In genomic region chr8:113725331-113725730, GRCm38 (mm10) we compare ENCODE assay signal across 23 mouse cellular contexts.
A peak's percentile ranks its signal among the peaks of the same experiment; 100 is the strongest.
DNase-seq lines count a peak whose midpoint lies in the region; ATAC-seq and TF ChIP-seq lines count a peak whose summit lies in the region.
"Had no signal": no experiment of that assay in that cellular context is flagged by ENCODE, and none has a peak within 500 bp of the region (broad histone marks: within the 10 kb centered on the region; RNA-seq: fewer than 3 reads in every experiment).

No protein-coding gene starts in this region.

- no peak for TF ChIP-seq CTCF in kidney, postnatal 0 days (IDR thresholded peaks at IDR 0.05; ENCODE audit: low read depth)
- TF ChIP-seq CTCF in kidney, adult 2 months (conservative IDR thresholded peaks at IDR 0.05; ENCODE audit: insufficient read depth, insufficient read length, low read depth, low read length): no peak
- no peak for TF ChIP-seq CTCF in lung, embryonic 14.5 days (IDR thresholded peaks at IDR 0.05; ENCODE audit: low read depth)

- no peak overlapping the region for H3K9ac ChIP-seq in embryonic facial prominence, embryonic 14.5 days (ENCODE audit: low read depth, low read length)
- no peak overlapping the region for H3K9ac ChIP-seq in kidney, postnatal 0 days (ENCODE audit: low read depth, low read length)
- no peak overlapping the region for H3K9ac ChIP-seq in lung, embryonic 14.5 days
- H3K9ac ChIP-seq in limb, embryonic 14.5 days (ENCODE audit: low read depth, low read length, severe bottlenecking): no peak overlapping the region
- H3K9ac ChIP-seq: embryonic facial prominence, embryonic 13.5 days; forebrain, embryonic 15.5 days; forebrain, postnatal 0 days had no signal

- ATAC-seq in embryonic facial prominence, embryonic 14.5 days (ENCODE audit: low read depth): no peak
- ATAC-seq in kidney, postnatal 0 days (replicated peaks; ENCODE audit: low FRiP score, low read depth): no peak
- ATAC-seq in lung, embryonic 14.5 days (ENCODE audit: insufficient read depth): peak; percentile 42; the same call in 1 of the 2 replicates
- no peak for ATAC-seq in limb, embryonic 14.5 days (ENCODE audit: low FRiP score, low read depth)
- ATAC-seq: CD4-positive, CD25-positive, alpha-beta regulatory T cell, adult 4 months; forebrain, embryonic 15.5 days; forebrain, postnatal 0 days had no signal

- H3K4me1 ChIP-seq in embryonic facial prominence, embryonic 14.5 days (ENCODE audit: control insufficient read depth, insufficient read depth, low read length): peaks cover 20% of the 10 kb centered on the region; the same call in 1 of the 2 replicates
- H3K4me1 ChIP-seq in embryonic facial prominence, embryonic 10.5 days: peaks cover 19% of the 10 kb centered on the region
- 0 out of 2 replicates have a peak, but pooled peaks cover 2% of the 10 kb centered on the region for H3K4me1 ChIP-seq in kidney, postnatal 0 days (replicated peaks; ENCODE audit: insufficient read depth, low read length)
- no peaks in the 10 kb centered on the region for H3K4me1 ChIP-seq in kidney, adult 2 months (ENCODE audit: control insufficient read depth, insufficient read depth, low read length)
- H3K4me1 ChIP-seq in lung, embryonic 14.5 days (ENCODE audit: insufficient read depth): peaks cover 5% of the 10 kb centered on the region; the same call in 1 of the 2 replicates
- peaks cover 17% of the 10 kb centered on the region; the same call in 1 of the 2 replicates for H3K4me1 ChIP-seq in limb, embryonic 14.5 days (ENCODE audit: control insufficient read depth, insufficient read depth, low read length)

- no peak overlapping the region for H3K4me3 ChIP-seq in embryonic facial prominence, embryonic 14.5 days (ENCODE audit: low read depth, low read length)
- H3K4me3 ChIP-seq in embryonic facial prominence, embryonic 10.5 days: no peak overlapping the region
- no peak overlapping the region for H3K4me3 ChIP-seq in kidney, postnatal 0 days (replicated peaks; ENCODE audit: low read depth, low read length)
- no peak overlapping the region for H3K4me3 ChIP-seq in kidney, adult 2 months (ENCODE audit: insufficient read depth, low read depth, low read length)
- no peak overlapping the region for H3K4me3 ChIP-seq in lung, embryonic 14.5 days (ENCODE audit: low read depth, low read length)
- H3K4me3 ChIP-seq in limb, embryonic 14.5 days (replicated peaks; ENCODE audit: low read length): no peak overlapping the region
- H3K4me3 ChIP-seq: embryonic facial prominence, embryonic 13.5 days; forebrain, embryonic 15.5 days had no signal

- H3K36me3 ChIP-seq in embryonic facial prominence, embryonic 14.5 days (ENCODE audit: control insufficient read depth, insufficient read depth, low read length): no peaks in the 10 kb centered on the region
- H3K36me3 ChIP-seq in embryonic facial prominence, embryonic 10.5 days (replicated peaks): no peaks in the 10 kb centered on the region
- H3K36me3 ChIP-seq in kidney, postnatal 0 days (ENCODE audit: insufficient read depth, low read length): no peaks in the 10 kb centered on the region
- H3K36me3 ChIP-seq in kidney, adult 2 months (ENCODE audit: control insufficient read depth, insufficient read depth, low read length): no peaks in the 10 kb centered on the region
- no peaks in the 10 kb centered on the region for H3K36me3 ChIP-seq in lung, embryonic 14.5 days (ENCODE audit: insufficient read depth)
- H3K36me3 ChIP-seq in limb, embryonic 14.5 days (ENCODE audit: control insufficient read depth, insufficient read depth, low read length): no peaks in the 10 kb centered on the region
- H3K36me3 ChIP-seq: embryonic facial prominence, embryonic 13.5 days; forebrain, embryonic 15.5 days; G1E had no signal

- no peak overlapping the region for H3K4me2 ChIP-seq in embryonic facial prominence, embryonic 14.5 days (ENCODE audit: low read depth, low read length)
- H3K4me2 ChIP-seq in kidney, postnatal 0 days (ENCODE audit: low read length): no peak overlapping the region
- no peak overlapping the region for H3K4me2 ChIP-seq in lung, embryonic 14.5 days
- peak overlapping the region; percentile 19; the same call in 1 of the 2 replicates for H3K4me2 ChIP-seq in limb, embryonic 14.5 days (replicated peaks; ENCODE audit: low read depth, low read length, severe bottlenecking)
- H3K4me2 ChIP-seq: embryonic facial prominence, embryonic 13.5 days; forebrain, embryonic 15.5 days had no signal

- no peaks in the 10 kb centered on the region for H3K9me3 ChIP-seq in embryonic facial prominence, embryonic 14.5 days (ENCODE audit: control insufficient read depth, low read length)
- H3K9me3 ChIP-seq in embryonic facial prominence, embryonic 10.5 days: no peaks in the 10 kb centered on the region
- no peaks in the 10 kb centered on the region for H3K9me3 ChIP-seq in kidney, postnatal 0 days (replicated peaks; ENCODE audit: low read length)
- no peaks in the 10 kb centered on the region for H3K9me3 ChIP-seq in lung, embryonic 14.5 days (ENCODE audit: low read depth, low read length)
- H3K9me3 ChIP-seq in limb, embryonic 14.5 days (ENCODE audit: control insufficient read depth, low read length): no peaks in the 10 kb centered on the region; the same call in 1 of the 2 replicates
- H3K9me3 ChIP-seq: embryonic facial prominence, embryonic 13.5 days; forebrain, embryonic 15.5 days had no signal

- WGBS in embryonic facial prominence, embryonic 14.5 days: 42% methylated on average over 8 of the region's 8 CpGs
- WGBS in embryonic facial prominence, embryonic 10.5 days: 84% methylated on average over 8 of the region's 8 CpGs
- WGBS in kidney, postnatal 0 days: 53% methylated on average over 8 of the region's 8 CpGs
- 65% methylated on average over 8 of the region's 8 CpGs for WGBS in kidney, adult 2 months
- WGBS in lung, embryonic 14.5 days: 34% methylated on average over 8 of the region's 8 CpGs
- 30% methylated on average over 8 of the region's 8 CpGs for WGBS in limb, embryonic 14.5 days

- H3K27ac ChIP-seq in embryonic facial prominence, embryonic 14.5 days (replicated peaks; ENCODE audit: low read depth, low read length): no peak overlapping the region
- no peak overlapping the region for H3K27ac ChIP-seq in embryonic facial prominence, embryonic 10.5 days (replicated peaks)
- no peak overlapping the region for H3K27ac ChIP-seq in kidney, postnatal 0 days
- H3K27ac ChIP-seq in kidney, adult 2 months (ENCODE audit: insufficient read depth, low read depth, low read length): no peak overlapping the region
- H3K27ac ChIP-seq in lung, embryonic 14.5 days (ENCODE audit: low read depth): no peak overlapping the region
- no peak overlapping the region for H3K27ac ChIP-seq in limb, embryonic 14.5 days (replicated peaks; ENCODE audit: low read depth, low read length)
- H3K27ac ChIP-seq: forebrain, embryonic 15.5 days had no signal

- TF ChIP-seq POLR2A in kidney, adult 2 months (IDR thresholded peaks at IDR 0.05; ENCODE audit: low read depth, low read length): no peak
- TF ChIP-seq POLR2A in limb, embryonic 14.5 days (IDR thresholded peaks at IDR 0.05; ENCODE audit: borderline replicate concordance, extremely low read depth, insufficient read depth, insufficient read length): no peak

- peak; percentile 56 for DNase-seq in embryonic facial prominence, embryonic 14.5 days (ENCODE audit: low spot score)
- DNase-seq in embryonic facial prominence, embryonic 10.5 days (ENCODE audit: low spot score): no peak
- peak; percentile 10 for DNase-seq in kidney, postnatal 0 days (ENCODE audit: low spot score)
- no peak for DNase-seq in kidney, adult 2 months
- peak; percentile 41 for DNase-seq in lung, embryonic 14.5 days
- no peak for DNase-seq in lung, postnatal 25 days (ENCODE audit: low spot score)
- DNase-seq in limb, embryonic 14.5 days (ENCODE audit: low spot score): peak; percentile 59
- DNase-seq in gastrocnemius, postnatal 4 days (ENCODE audit: low spot score in 2 of 2): no peak
- DNase-seq: adrenal gland, adult 2 months; adrenal gland, postnatal 10 days; adrenal gland, postnatal 25 days; B cell, adult 2 months; cerebellum, adult 11-12 months; cerebellum, adult 2 months; cerebellum, adult 9-10 months; cerebellum, postnatal 10 days; cerebellum, postnatal 25 days; forebrain, postnatal 0 days had no signal

- H3K27me3 ChIP-seq in embryonic facial prominence, embryonic 14.5 days (replicated peaks; ENCODE audit: control insufficient read depth, insufficient read depth, low read length): no peaks in the 10 kb centered on the region; the same call in 1 of the 2 replicates
- H3K27me3 ChIP-seq in embryonic facial prominence, embryonic 10.5 days (replicated peaks; ENCODE audit: low read depth, poor library complexity, severe bottlenecking): no peaks in the 10 kb centered on the region
- no peaks in the 10 kb centered on the region for H3K27me3 ChIP-seq in kidney, postnatal 0 days (ENCODE audit: insufficient read depth, low read length)
- H3K27me3 ChIP-seq in kidney, adult 2 months (replicated peaks; ENCODE audit: control insufficient read depth, insufficient read depth, low read length): no peaks in the 10 kb centered on the region
- no peaks in the 10 kb centered on the region for H3K27me3 ChIP-seq in lung, embryonic 14.5 days (ENCODE audit: insufficient read depth, low read length)
- peaks cover 58% of the 10 kb centered on the region for H3K27me3 ChIP-seq in limb, embryonic 14.5 days (ENCODE audit: control insufficient read depth, insufficient read depth, low read length)
- H3K27me3 ChIP-seq: CH12.LX; forebrain, embryonic 15.5 days had no signal

Comparison
In these comparisons a context has a peak if more than half of its experiments do, and no peak if none do; other contexts are left out.
1. DNase-seq: peak in embryonic facial prominence, embryonic 14.5 days (single experiment), kidney, postnatal 0 days (single experiment), lung, embryonic 14.5 days (single experiment) and limb, embryonic 14.5 days (single experiment); none in embryonic facial prominence, embryonic 10.5 days (single experiment), kidney, adult 2 months (single experiment), lung, postnatal 25 days (single experiment) and gastrocnemius, postnatal 4 days (0 of 2).